Mouse (Mus musculus) frontal cortex, postnatal 36 days (tissue): ENCODE measurements around the gene Maml3.

Experiments
- DNase-seq, 2 experiments: peaks; one replicate each; pipeline ENCODE4 v3.0.0; 2022; ENCODE audit warnings: low spot score in 2 of 2

The Maml3 gene

DNA sequence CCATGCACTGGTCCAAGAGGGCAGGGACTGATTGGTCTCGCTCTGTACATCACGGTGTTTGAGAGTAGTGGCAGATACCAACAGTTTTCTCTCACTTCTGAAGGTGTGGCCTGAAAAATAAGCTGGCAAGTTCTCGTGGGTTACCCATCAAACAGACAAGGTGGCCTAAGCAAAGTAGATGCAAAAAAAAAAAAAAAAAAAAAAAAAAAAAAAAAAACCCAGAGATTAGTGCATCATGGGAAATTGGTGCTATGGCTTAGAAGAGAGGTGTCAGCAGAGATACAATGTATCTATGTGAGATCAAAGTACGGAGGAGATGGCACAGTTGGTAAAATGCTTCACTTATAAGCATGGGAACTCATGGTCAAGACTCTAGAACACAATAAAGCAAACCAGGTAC, 229.2 kb downstream of the Maml3 start:
- no peak for DNase-seq

DNA sequence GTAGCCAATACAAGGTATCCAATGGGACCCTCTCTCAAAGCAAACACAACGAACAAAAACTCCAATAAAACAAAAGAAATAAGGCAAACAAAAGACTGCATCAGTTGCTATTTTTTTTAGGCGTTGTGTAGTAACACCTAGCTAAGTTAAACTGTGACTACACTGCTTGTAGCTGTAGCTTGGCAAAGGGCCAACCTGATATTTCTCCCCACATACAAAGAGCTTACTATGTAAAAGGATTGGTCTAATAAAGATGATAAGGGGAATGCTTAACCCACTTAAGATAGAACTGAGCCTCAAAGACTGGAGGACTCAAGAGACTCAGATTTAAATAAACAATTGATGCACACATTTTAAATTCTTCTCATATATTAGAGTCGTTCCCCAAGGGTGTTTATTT, 230.6 kb downstream of the Maml3 start:
- DNase-seq: no peak

DNA sequence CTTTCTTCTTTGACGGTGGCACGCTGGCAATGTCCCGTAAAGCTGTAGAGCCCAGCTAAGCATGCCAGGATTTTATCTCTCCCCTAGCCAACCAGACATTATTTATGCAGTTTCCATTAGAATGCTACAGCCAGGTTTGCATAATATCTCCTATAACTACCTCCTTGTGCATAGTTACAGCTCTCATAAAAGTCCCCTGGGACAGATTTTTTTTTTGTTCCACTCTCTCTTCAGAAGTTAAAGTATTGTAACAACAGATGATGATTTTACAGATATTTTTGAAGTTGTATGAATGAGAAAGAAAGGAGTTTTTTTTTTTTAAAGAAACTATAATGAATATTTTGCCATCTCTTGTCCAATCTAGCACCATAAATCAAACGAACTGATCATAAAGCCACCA, 232.1 kb downstream of the Maml3 start:
- no peak for DNase-seq

DNA sequence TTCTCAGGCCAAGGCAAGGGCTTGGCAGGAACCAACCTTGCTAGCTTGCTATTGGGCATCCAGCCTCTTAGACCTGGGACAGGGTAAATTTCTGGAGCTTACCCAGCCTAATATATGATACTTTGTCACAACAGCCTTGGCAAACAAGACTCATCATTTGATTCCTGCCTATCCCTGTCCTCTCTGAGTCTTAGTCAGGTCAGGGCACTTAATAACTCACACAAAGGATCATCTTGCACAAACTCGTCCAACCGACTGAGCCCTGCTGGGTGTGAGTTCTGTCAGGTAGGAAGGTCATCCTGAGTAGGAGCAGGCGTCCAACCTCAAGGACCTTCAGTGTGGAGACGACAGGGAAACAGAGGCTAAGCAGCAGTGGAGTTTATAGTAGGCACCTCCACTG, 233.5 kb downstream of the Maml3 start:
- no peak for DNase-seq

DNA sequence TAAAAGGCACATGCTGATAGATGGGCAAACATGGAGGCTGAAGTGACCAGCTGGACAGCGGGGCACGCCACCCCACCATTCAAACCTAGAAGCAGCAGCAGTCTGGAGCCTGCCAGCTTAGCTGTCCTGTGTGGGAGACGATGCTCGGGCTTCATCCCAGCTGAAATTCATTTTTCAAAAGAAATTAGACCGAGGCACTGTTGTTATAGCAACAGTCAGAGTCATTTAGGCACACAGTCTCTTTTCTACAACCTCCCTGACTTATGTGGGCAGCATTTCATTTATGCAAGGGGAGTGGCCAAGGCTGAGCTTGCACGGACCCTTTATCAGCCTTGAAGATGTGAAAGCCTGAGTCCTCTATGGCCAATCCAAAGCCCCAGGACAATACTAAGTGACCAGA, 234.9 kb downstream of the Maml3 start:
- no peak for DNase-seq

DNA sequence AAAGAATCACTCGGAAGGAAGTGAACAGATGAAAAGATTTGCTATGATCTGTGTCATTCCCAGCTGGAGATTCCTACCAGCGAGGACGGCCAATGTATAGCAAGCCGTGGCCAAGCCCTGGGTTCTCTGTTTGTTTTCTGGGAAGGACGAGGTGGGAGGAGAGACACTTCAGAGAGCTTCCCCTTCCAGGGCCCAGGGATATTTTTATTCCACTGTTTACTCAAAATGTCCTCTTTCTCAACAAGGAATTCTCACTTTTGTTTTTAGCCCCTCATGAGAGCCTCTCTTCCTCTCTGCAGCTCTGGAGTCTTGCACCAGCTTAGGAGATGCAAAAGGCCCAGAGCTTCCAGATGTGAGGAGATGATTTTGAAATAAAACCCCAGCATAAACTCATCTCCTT, 236.0 kb downstream of the Maml3 start:
- DNase-seq: no peak

DNA sequence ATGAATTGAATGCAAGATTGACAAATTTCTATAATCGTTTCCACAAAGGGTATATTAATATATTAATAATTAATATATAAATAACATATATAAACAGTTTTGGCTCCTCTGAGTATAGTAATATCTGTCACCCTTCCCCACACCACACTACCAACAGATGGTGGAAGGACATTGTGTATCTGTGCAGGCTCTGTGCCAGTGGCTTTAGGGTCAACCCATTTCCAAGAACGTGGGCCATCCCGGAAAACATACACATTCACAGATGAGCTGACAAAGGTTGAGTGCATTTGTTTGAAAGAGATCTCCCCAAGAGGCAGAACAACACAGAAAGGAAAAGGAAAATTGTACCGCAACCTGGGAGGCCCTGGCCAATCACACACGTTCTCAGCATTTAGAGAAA, 238.4 kb downstream of the Maml3 start:
- DNase-seq: no peak

DNA sequence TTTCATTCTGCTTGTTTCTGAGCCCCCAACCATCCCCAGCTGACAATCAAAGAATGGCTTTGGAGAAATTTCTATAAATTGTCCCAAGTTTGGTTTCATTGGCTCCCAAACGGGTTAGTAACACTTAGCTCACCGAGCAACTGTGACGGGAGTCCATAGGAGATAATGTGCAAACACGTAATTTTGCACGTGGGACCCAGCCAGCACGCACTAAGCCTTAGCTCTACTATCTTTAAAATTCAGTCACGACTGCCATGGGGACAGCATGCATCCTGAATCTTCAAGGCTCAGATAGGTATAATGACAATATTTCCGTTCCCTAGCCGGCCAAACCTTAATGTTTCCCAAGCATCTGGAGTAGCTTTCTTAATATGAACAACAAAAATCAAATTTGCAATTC, 243.2 kb downstream of the Maml3 start:
- no peak for DNase-seq

DNA sequence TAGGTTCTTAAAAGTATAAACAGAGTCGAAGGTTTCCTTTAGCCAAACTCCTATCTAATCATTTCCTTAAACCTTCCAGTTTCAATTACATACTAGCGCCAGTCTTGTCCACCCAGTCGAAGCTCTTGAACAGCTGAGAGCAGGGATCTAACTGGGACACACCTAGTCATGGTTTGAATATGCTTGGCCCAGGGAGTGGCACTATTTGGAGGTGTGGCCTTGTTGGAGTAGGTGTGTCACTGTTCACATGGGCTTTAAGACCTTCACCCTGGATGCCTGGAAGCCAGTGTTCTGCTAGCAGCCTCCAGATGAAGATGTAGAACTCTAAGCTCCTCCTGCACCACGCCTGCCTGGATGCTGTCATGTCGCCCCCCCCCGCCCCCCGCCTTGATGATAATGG, 244.4 kb downstream of the Maml3 start:
- DNase-seq: no peak

DNA sequence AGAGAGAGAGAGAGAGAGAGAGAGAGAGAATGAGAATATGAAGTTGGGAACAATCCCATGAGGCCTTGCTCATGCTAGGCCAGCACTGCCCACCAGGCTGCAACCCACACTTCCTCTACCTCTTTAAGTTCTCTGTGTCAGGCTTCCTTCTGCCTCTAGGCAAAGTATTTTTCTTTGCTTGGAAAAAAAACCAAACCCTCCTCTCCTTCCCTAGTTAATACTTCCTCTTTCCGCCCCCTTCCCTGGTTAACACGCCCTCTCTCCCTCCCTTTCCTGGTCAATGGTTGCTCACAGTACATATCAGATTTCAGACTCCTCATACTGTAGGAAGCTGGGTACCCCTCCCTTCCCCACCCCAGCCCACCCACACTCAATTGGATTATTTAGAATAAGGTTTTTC, 245.7 kb downstream of the Maml3 start:
- no peak for DNase-seq

DNA sequence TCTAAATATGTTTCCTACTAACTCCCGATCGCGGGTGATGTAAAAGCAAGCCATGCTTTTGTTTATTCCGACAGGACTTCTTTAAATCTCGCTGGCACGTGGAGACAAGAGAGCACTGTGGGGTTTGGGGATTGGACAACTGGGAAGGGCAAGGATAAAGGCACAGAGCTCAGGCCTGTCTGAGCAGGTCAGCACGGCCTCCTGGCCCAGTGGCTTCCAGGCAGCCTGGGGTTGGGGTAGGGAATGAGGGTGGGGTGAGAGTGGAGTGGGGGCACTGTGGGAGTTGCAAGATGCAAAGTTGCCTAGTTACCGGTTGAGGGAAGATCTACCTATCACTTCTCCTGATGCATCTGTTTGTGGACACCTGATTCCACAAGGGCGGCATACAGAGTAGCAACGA, 250.7 kb downstream of the Maml3 start:
- no peak for DNase-seq

DNA sequence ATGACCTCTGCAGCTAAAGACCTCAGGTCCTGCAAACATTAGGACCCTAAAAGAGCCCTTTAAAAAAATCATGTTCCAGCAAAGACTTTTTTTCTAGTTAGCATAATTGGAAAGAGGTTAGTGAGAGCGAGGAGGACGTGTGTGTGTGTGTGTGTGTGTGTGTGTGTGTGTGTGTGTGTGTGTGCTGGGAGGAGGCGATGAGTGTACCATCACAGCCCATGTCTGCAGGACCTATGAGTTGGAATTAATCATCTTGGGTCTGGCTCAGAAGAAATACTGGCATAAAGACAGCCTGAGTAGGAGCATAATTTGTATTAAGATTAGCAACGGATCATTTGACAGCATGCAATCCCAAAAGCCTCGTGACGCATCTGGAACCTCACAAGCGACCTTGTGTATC, 251.3 kb downstream of the Maml3 start:
- no peak for DNase-seq

DNA sequence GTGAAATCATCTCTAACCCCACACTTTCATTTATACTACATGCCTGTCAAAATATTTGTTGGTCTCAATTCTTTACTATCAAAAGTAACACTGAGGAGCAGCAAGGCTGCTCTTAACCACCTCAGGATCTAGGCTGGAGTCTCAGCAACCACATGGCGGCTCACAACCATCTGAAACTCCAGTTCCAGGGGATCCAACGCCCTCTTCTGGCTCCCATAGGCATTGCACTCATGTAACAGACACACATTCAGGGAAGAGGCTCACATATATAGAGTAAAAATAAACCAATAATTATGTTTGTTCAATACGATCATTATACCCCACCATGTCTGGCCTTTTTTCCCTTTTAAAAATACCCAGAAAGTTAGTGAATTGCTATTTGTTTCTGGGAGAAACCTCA, 252.2 kb downstream of the Maml3 start:
- DNase-seq: no peak

DNA sequence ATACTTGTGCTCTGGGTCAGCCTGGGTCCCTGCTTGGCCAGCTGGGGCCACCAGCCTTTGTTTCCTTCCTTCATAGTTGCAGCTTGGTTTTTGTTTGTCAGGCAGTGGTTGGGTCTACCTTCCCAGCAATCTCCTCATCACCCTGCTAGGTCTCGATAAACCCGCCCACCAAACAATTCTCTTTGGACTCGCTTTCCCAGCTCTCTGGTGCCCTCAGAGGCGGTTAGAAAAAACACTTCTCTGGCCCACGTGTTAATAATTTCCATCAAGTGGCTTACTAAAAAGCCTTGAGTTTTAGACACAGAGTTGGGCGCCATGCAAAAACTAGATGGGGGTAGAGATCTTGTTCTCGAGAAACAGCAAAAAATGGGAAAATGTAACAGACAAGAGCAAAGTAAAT, 253.3 kb downstream of the Maml3 start:
- no peak for DNase-seq

DNA sequence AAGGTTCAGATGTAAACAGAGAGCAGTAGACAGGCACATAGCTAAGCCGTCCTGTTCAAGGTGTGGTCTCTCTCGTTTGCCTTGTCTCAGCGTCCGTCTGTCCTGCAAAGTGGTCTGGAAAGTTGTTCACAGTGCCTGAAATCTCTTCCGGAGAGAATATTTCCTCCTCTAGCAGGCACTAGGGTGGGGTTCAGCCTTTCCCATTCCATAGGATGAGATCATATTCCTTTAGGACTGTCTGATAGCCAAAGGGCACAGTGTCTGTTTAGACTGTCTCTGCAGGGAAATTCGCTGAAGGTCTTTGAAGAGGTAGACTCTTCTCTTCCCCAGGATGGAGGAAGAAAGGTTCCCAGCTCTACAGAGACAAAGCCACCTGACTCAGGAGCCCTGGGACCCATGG, 255.4 kb downstream of the Maml3 start:
- DNase-seq: no peak

DNA sequence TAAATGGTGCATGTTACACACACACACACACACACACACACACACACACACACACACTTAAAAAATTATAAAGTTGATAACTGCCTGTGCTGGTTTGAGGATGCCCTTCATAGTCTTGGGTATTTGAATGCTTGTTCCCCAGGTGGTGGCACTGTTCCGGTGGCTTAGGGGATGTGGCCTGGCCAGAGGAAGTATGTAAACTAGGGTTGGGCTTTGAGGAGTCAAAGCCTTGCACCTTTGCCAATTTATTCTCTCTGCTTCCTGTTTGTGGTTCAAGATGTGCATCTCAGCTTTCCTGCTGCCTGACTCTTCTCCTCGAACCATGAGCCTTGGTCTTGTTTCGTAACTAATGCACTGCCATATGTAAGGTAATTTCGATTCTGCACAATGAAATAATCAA, 257.6 kb downstream of the Maml3 start:
- DNase-seq: no peak

DNA sequence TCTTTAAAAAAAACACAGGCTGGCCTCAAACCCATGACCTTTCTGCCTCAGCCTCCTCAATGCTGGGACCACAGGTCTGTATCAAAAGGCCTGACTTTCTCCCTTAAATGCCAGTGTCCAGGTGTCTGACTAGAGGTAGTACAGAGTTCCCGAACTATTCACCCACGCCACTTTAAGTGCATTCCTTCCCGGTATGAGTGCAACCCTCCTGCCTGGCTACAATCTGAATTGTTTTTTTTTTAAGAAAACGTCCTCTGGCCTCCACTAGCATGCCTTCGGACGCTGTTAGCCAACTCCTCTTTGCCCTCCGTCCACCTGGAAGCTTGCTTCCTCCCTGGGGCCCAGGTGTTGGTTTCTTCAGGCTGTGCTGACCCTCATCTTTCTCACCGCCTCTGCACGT, 260.6 kb downstream of the Maml3 start:
- DNase-seq: no peak

DNA sequence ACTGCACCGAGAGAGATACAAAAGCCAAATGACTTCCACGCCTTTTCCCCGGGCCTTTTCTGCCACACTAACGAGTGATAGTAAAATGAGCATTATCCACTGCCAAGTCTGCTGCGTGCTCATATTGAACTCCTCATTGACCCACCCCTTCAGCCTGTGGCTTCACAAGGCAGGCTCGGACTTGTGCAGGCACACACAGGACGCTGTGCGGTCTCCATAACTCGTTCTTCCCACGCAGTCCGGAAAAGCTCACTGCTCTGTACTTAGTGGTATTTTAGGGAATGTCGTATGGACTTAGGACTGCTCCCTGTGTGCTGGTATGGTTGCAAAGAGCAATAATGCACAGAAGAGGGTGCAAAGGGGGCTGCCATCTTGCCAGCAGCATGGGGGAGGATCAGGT, 262.7 kb downstream of the Maml3 start:
- peak; percentile 5 to 12 for DNase-seq

DNA sequence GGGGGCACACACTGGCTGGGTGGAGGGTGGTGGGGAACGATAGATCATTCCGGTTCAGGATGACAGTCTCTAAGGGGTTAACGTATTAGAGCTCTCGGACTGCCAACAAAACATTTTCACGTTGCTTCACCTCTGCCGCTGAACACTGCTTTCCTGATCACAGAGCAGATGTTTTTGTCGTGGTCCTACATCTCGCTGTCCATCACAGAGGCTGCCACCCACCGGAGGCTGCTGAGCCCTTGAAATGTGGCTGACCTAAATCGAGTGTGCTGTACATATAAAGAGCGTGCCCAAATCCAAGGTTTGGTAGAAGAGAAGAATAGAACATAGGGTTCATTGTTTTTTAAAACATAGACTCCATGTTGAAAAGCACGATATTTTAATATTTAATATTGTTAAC, 263.3 kb downstream of the Maml3 start:
- DNase-seq: no peak

DNA sequence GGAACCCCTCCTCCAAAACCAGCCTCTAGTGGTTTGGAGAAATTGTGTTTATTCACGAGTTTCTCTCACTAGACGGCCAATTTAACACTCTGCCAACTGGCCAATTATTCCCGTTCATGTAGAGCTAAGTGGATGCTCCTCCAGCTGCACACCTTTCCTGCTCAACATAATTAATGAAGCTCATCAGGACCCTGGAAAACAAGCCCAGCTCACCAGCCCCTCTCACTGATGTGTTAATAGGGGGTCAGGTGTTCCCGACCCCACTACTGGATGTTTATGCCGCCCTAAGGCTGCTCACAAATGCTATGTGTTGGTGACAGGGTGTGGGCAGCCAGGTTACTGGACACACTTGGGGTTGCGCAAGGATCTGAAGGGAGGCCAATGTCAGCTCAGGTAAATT, 263.7 kb downstream of the Maml3 start:
- no peak for DNase-seq

DNA sequence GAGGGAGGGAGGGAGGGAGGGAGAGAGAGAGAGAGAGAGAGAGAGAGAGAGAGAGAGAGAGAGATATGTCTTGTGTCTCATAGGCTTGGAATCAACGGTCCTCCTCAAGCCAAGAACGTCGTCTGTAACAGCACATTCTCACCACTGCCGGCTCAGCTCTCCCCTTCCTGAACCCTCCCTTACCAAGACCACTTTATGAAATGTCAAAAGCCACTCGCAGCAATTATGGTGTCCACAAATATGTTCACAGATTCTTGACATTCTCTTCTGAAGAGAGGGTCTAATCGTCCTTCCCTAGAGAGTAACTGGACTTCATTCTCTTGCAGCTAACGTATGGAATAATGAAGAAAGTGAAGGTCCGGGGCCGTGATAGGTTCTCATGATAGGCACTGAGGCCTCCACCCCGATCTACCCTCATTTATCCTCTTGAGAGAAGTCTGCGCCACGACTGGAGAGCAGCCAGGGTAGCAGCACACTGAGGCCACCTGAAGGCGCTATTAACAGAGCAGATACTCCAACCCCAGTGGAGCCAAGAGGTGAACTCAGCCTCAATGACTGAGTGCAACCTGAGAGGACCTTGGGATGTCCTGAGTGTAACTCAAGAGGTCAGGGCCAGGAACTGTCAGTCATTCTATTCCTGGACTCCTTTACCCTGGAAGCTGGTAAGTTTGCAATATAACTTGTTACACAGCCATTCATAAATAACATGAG, 264.6 kb downstream of the Maml3 start:
- no peak for DNase-seq

DNA sequence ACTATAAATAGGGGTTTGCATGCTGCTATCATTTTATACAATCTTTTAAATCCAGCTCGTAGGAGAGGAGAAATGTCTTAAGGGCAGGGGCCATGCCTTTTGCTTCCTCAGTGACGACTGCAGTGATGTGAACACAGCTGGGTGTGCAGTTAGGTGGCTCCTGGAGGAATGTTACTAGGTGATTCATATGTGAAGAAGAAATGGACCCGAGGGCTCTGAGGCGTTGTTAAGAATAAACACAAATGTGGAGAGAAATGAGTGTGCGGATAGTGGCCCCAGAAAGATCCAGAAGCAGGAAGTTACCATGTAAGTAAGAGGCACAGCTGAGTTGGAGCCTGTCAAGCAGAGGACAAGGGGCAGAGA, 265.5 kb downstream of the Maml3 start:
- no peak for DNase-seq

DNA sequence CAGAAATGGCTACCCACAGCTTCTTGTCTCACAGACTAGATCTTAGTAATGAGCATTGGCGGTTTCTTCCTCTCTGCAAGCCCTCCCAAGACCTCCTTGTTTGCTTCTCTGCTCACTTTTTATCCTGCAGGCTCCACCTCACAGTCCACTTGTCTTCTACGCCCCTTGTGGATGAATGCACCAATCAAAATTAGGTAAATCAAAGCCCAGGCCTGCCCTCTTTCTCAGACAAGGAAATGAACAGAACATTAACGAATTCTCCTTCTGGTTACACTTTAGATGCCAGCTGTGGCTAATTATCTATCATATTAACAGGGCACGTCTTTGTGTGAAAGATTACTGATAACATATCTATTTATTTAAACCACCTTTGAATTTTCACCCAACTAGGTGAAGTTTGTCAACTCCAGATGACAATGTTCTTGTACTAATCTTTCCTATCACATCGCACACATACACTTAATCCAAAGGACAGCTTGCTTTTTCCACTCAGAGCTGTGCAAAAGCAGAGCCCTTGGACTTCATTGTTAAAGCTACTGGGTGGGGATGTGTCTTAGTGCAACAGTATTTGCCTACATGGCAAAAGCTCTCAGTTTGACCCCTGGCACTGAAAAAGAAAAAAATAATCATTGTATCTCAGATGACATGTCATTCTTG, 266.1 kb downstream of the Maml3 start:
- DNase-seq: no peak

DNA sequence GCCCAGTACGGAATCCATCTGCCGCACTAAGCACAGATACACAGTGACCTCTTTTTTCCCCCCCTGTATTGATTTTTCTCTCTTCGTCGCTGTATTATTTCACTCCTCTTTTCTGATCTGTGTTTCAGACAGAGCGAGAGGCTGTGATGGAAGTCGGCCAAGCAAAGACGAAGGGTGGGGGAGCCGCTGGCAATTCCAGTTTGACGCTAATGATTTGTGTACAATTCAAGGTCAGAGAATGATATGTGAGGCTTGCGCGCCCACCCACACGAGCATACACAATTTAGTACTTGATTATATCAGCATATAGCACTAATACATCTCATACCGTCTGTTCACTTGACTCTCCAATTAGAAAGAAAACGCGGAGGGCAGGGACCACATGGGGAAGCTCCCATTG, 271.9 kb downstream of the Maml3 start:
- no peak for DNase-seq
